Mouse (Mus musculus) hindbrain, embryonic 16.5 days (tissue): ENCODE results near the gene Il12rb1. TPM values are rescaled to one million over a fixed set of nuclear protein-coding genes. Genes with fewer than 3 reads are reported as not detected.

Source experiments
- ATAC-seq: fragments of 200-750 bp; cut with Nextera tagmentation; 2 replicates; pipeline ENCODE4 v1.8.0; 2017; ENCODE audit warnings: moderate TSS enrichment, moderate library complexity
- H3K27ac ChIP-seq: fragments of 300-500 bp; sonication (generic); 2 replicates; pipeline ENCODE4 v1.5.1; 2014; ENCODE audit warnings: low read depth, mild to moderate bottlenecking, control low read depth, low read length, moderate library complexity
- H3K27me3 ChIP-seq: fragments of 300-500 bp; sonication (generic); replicated peaks from 2 replicates; pipeline ENCODE4 v1.6.1; 2014; ENCODE audit warnings: low read length; ENCODE audit not compliant: control insufficient read depth, insufficient read depth
- H3K36me3 ChIP-seq: fragments of 300-500 bp; sonication (generic); 2 replicates; pipeline ENCODE4 v1.6.1; 2014; ENCODE audit warnings: mild to moderate bottlenecking, low read length, moderate library complexity, mixed read lengths; ENCODE audit not compliant: control insufficient read depth, insufficient read depth
- H3K4me1 ChIP-seq: fragments of 300-500 bp; sonication (generic); 2 replicates; pipeline ENCODE4 v1.6.1; 2014; ENCODE audit warnings: low read depth, low read length; ENCODE audit not compliant: control insufficient read depth, insufficient read depth
- H3K4me2 ChIP-seq: fragments of 300-500 bp; sonication (generic); 2 replicates; pipeline ENCODE4 v1.6.1; 2014; ENCODE audit warnings: mild to moderate bottlenecking, low read length, control low read depth, moderate library complexity
- H3K4me3 ChIP-seq: fragments of 300-500 bp; sonication (generic); 2 replicates; pipeline ENCODE4 v1.5.1; 2014; ENCODE audit warnings: mild to moderate bottlenecking, low read length, control low read depth, moderate library complexity
- H3K9ac ChIP-seq: fragments of 300-500 bp; sonication (generic); 2 replicates; pipeline ENCODE4 v1.6.1; 2014; ENCODE audit warnings: low read depth, mild to moderate bottlenecking, control low read depth, low read length, moderate library complexity
- H3K9me3 ChIP-seq: fragments of 300-500 bp; sonication (generic); 2 replicates; pipeline ENCODE4 v1.6.1; 2014; ENCODE audit warnings: mild to moderate bottlenecking, low read length, moderate library complexity; ENCODE audit not compliant: control insufficient read depth
- WGBS: fragments of 180-500 bp; shearing (Covaris S2); extraction: QIAGEN DNeasy Blood & Tissue Kit; methylation state at CpG from one replicate; pipeline ENCODE4 v1.1.7; 2014; 5-methylcytosine and 5-hydroxymethylcytosine counted together
- polyA plus RNA-seq: library from polyadenylated mRNA; unstranded; fragments of >200 nt; fragmentation: Nextera tagmentation; extraction: Ambion mirVana; gene quantifications from 2 replicates; pipeline ENCODE4 v1.2.1, GENCODE M21; 2015

The Il12rb1 gene
- 0.11 and 0.14 TPM in 2 replicates for polyA plus RNA-seq

DNA sequence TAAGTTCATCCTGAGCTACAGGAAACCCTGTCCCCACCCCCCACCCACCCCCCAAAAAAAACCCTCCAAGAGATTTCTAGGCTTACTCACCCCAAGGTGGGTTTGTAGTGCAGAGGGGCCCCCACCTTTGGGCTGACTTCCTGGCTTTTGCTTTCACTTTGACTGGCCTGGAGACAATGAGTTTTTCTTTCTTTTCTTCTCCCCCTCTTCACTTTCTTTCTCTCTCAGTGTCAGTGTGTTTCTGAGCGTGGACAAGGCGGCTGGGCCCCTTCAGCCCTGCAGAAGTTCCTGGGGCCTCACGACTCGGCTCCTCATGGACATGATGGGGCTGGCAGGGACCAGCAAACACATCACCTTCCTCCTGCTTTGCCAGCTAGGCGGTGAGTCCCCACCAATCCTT lies at the start of gene Il12rb1:
Gene Il12rb1, plus strand, starts transcription at position 211 of the 400 bp plus-strand sequence.
- ATAC-seq, result no peak
- no peaks in the 10 kb centered on the region; the same call in 1 of the 2 replicates for H3K9me3 ChIP-seq
- H3K9ac ChIP-seq, result no peak within 1 kb of the TSS
- H3K36me3 ChIP-seq, result no peaks in the 10 kb centered on the region
- no peak within 1 kb of the TSS for H3K27ac ChIP-seq
- no peak within 1 kb of the TSS for H3K4me2 ChIP-seq
- peaks cover 12% of the 10 kb centered on the region for H3K4me1 ChIP-seq
- no peak within 1 kb of the TSS for H3K4me3 ChIP-seq
- peaks cover 16% of the 10 kb centered on the region for H3K27me3 ChIP-seq
- WGBS, result 58% methylated on average over 5 of the region's 5 CpGs

DNA sequence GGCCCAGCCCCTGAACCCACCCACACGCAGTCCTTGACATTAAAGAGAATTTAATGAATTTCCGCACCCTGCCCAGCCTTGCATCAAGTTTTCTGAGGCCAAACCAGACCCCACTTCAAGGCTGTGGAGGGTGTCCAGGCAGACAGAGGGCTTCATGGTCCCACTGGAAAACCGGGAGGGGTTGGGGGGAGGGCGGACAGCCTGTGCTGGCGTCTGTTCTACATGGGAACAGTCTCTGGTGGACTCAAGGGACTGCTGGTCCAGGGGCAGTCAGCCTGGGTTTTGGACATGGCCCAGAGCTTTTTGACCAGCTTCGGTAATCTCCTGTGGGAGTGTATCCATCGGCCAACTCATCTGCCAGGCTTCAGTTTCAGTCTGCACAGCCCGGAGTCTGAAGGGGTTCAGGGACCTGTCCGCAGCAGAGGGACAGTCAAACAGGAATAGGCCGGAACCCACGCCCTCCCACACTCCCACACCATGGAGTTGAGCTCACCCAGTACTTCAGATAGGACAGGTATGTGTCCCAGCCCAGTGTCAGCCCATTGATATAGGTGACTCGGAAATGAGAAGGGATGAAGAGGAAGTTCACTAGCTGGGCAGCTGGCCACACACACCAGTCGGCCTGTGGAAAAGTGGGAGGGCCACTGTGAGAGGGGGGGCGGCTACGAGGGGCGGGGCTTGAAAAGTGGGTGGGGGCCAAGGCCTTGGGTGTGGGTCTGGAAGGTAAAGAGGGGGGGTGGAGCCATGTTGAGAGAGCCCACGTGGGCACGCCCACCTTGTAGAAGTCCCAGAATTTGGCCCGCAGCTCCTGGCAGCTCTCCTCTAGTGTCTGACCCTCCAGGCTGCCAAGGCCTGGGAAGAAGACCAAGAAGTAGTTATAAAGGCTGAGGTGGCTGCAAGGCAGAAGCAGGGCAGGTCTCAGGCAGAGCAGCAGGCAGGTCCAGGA lies 49.4 kb upstream of the Il12rb1 start:
- peak overlapping the region; percentile 82; the same call in 1 of the 2 replicates for H3K4me2 ChIP-seq
- no peak overlapping the region for H3K9ac ChIP-seq
- no peak for ATAC-seq
- H3K9me3 ChIP-seq, result no peaks in the 10 kb centered on the region
- no peaks in the 10 kb centered on the region for H3K27me3 ChIP-seq
- WGBS, result 66% methylated on average over 18 of the region's 19 CpGs
- H3K4me3 ChIP-seq, result no peak overlapping the region
- peaks cover 44% of the 10 kb centered on the region for H3K4me1 ChIP-seq
- H3K36me3 ChIP-seq, result peaks cover 22% of the 10 kb centered on the region
- peak overlapping the region; percentile 57; the same call in 1 of the 2 replicates for H3K27ac ChIP-seq

DNA sequence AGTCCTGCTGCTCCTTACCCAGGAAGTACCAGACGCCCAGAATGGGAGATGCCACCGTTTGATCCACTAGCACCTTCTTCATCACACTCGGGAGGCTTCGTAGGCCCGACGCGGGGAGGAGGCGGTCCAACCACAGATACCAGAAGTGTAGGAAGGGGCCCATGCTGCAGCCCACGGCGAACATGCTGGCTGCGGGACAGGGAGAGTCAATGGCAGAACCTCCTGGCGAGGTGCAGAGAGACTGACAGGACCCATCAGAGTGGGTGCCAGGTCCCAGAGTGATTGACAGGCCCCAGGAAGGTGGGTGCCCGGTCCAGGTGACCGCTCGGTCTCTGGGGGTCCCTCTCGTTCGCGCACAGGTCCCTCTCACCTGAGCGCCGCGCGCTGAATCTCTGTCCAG lies 47.9 kb upstream of the Il12rb1 start:
- Histone ChIP-seq H3K4me3 (peak overlapping the region; percentile 79), H3K9me3 (no peaks in the 10 kb centered on the region), H3K4me2 (peak overlapping the region; percentile 82), H3K27me3 (no peaks in the 10 kb centered on the region), H3K27ac (peak overlapping the region; percentile 82), H3K36me3 (peaks cover 22% of the 10 kb centered on the region), H3K9ac (peak overlapping the region; percentile 88), H3K4me1 (peaks cover 43% of the 10 kb centered on the region)
- WGBS, result 0% methylated on average over 21 of the region's 22 CpGs
- ATAC-seq, result no peak

DNA sequence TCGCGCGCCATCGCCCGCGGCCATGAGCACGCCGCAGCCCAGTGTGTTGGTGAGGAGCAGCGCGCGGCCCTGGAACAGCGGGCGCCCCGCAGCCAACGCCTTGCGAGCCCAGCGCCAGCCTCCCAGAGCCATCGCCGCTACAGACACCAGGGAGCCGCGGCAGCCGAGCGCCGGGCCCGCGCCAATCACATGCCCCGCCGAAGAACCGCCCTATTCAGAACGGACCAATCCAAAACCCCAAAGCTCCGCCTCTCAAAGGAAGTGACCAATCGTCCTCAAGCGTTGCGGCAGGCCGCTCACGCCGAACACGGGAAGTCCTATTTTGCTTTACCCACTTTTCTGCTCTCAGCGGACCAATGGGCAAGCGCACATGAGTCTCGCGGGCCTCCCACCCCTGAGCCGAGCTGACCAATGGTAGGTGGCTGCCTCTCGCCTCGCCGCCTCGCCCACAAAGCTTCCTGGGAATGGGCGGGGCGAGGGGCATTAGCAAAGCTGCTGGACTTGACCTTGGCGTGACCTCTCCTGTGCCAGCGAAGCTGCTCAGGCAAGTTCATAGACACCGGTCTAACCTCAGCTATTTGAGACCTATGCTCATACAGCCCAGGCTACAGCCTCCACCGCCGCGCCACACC lies 47.4 kb upstream of the Il12rb1 start, which contains the start of gene Mpv17l2:
Gene Mpv17l2, minus strand, starts transcription at position 172 of the 632 bp plus-strand sequence.
- Histone ChIP-seq H3K9ac (peak within 1 kb of the TSS; percentile 88), H3K4me3 (peak within 1 kb of the TSS; percentile 79), H3K4me2 (peak within 1 kb of the TSS; percentile 82), H3K4me1 (peaks cover 39% of the 10 kb centered on the region), H3K9me3 (no peaks in the 10 kb centered on the region), H3K27ac (peak within 1 kb of the TSS; percentile 82), H3K27me3 (no peaks in the 10 kb centered on the region), H3K36me3 (peaks cover 22% of the 10 kb centered on the region)
- WGBS, result under 1% methylated on average over 53 of the region's 55 CpGs
- ATAC-seq, result peak; percentile 96

DNA sequence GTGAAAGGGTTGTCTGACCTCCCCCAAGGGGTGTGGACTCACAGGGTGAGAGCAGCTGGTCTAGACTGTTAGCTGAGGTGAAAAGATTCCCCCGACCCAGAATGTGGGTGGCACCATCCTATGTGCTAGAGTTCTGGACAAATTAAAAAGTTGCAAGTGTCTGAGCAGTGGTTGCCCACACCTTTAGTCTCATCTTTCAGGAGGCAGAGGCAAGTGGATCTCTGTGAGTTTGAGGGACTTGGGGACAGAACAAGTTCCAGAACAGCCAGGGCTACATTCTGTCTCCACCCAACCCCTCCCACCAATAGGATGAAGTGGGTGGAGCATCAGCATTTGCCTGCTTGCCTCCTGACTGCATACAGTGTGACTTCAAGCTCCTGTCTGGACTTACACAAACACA lies 46.1 kb upstream of the Il12rb1 start:
- no peak overlapping the region for H3K9ac ChIP-seq
- peaks cover 12% of the 10 kb centered on the region for H3K36me3 ChIP-seq
- H3K27me3 ChIP-seq, result no peaks in the 10 kb centered on the region
- H3K9me3 ChIP-seq, result no peaks in the 10 kb centered on the region
- no peak overlapping the region for H3K4me3 ChIP-seq
- peaks cover 36% of the 10 kb centered on the region for H3K4me1 ChIP-seq
- H3K4me2 ChIP-seq, result no peak overlapping the region
- no peak overlapping the region for H3K27ac ChIP-seq
- 92% methylated on average over 1 of the region's 1 CpGs for WGBS
- ATAC-seq, result no peak

DNA sequence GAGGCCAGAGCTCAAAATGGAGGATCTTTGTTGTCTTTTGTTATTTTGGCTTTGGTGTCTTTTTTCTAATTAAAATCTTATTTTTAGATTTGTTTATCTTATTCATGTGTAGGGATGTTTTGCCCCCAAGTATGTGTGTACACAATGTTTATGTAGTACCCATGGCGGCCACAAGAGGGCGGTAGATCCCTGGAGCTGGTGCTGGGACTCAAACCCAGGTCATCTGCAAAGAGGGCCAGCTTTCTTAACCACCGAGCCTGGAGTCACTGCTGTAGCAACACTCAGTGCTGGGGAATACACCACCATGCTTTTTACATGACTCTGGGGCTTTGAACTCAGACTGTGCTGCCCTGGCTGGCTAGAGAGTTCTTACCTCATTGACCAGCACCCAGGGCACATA lies 44.9 kb upstream of the Il12rb1 start:
- WGBS, result 3% methylated on average over 3 of the region's 3 CpGs
- no peaks in the 10 kb centered on the region for H3K9me3 ChIP-seq
- no peak overlapping the region for H3K4me2 ChIP-seq
- H3K36me3 ChIP-seq, result peaks cover 9% of the 10 kb centered on the region
- no peaks in the 10 kb centered on the region for H3K27me3 ChIP-seq
- ATAC-seq, result no peak
- H3K4me1 ChIP-seq, result peaks cover 29% of the 10 kb centered on the region
- no peak overlapping the region for H3K27ac ChIP-seq
- H3K9ac ChIP-seq, result no peak overlapping the region
- H3K4me3 ChIP-seq, result no peak overlapping the region

DNA sequence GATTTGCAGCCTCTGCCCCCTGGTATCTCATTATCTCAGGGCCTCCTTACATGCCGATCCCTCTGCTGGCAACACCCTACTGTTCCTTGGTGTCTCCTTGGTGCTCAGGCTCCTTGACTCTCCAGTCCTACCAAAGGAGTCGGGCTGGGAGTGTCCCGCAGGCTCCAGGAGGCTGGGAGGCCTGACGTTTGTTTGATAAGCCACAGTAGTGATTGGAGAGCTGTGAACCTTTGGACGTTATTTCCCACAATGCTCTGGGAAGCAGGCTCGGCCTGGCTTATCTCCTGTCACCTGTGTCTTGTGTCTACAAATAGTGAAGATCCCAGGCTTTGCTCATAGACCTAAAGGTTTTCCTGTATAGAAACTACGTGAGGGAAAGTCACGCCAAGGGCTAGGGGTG lies 44.2 kb upstream of the Il12rb1 start:
- Histone ChIP-seq H3K4me2 (no peak overlapping the region), H3K9me3 (no peaks in the 10 kb centered on the region), H3K27ac (no peak overlapping the region), H3K4me3 (no peak overlapping the region), H3K4me1 (peaks cover 22% of the 10 kb centered on the region), H3K9ac (no peak overlapping the region), H3K27me3 (no peaks in the 10 kb centered on the region), H3K36me3 (peaks cover 13% of the 10 kb centered on the region)
- no peak for ATAC-seq
- WGBS, result 85% methylated on average over 8 of the region's 8 CpGs

DNA sequence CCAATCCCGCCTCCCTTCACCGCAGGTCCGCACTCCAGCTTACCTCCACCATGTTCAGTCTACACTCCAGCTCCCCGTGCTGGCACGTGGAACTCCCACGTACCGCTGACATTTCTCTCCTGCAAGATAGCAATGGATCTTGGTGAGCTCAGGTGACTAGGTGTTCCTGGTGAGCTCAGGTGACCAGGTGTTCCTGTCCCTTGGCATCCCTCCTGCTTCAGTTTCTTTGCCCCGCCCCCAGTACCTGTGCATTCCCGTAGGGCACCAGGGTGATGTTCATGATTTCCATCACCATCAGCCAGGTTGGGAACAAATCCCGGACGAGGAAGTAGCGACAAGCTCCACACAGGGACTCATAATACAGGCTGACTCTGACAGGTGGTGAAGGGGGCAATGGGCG lies 43.6 kb upstream of the Il12rb1 start:
- WGBS, result 95% methylated on average over 13 of the region's 13 CpGs
- Histone ChIP-seq H3K9ac (no peak overlapping the region), H3K9me3 (no peaks in the 10 kb centered on the region), H3K4me2 (no peak overlapping the region), H3K36me3 (peaks cover 15% of the 10 kb centered on the region), H3K4me3 (no peak overlapping the region), H3K27ac (no peak overlapping the region), H3K27me3 (no peaks in the 10 kb centered on the region), H3K4me1 (peaks cover 16% of the 10 kb centered on the region)
- ATAC-seq, result no peak

DNA sequence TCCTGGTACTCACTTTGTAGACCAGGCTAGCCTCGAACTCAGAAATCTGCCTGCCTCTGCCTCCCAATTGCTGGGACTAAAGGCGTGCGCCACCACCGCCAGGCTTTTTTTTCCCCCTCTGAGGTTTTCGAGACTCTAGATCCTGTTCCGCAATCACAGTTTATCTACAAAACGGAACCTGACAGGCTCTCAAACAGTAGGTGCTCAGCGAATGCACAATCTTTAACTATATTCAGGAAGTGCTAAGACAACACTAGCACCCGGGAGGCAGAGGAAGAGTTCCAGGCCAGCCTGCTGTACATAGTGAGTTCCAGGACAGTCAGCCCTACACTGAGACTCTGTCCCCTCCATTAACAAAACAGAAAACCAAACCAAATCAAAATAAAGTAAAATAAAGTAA lies 42.9 kb upstream of the Il12rb1 start:
- H3K36me3 ChIP-seq, result peaks cover 19% of the 10 kb centered on the region
- peak overlapping the region; percentile 48; the same call in 1 of the 2 replicates for H3K4me2 ChIP-seq
- no peaks in the 10 kb centered on the region for H3K27me3 ChIP-seq
- H3K9me3 ChIP-seq, result no peaks in the 10 kb centered on the region
- 88% methylated on average over 9 of the region's 9 CpGs for WGBS
- peaks cover 9% of the 10 kb centered on the region for H3K4me1 ChIP-seq
- no peak overlapping the region for H3K4me3 ChIP-seq
- no peak for ATAC-seq
- no peak overlapping the region for H3K9ac ChIP-seq
- H3K27ac ChIP-seq, result no peak overlapping the region
